Mouse (Mus musculus) central nervous system, embryonic 11.5 days (tissue): ENCODE measurements around the gene Gm10128. TPM values are rescaled to one million over a fixed set of nuclear protein-coding genes. Genes with fewer than 3 reads are reported as not detected.

ENCODE experiments used
- polyA plus RNA-seq: library from polyadenylated mRNA; depleted of rRNA; stranded (reverse); fragments of >200 nt; gene quantifications from 2 replicates; pipeline ENCODE4 v1.2.3, GENCODE M21; 2012; rRNA removed

The Gm10128 gene
- polyA plus RNA-seq = not detected in 2 replicates

GRCm38 (mm10) chr14:7643872-7644271 is at the start of gene Gm10128:
Gene Gm10128 (minus strand): TSS chr14:7643972.

GRCm38 (mm10) chr14:7595492-7595891 is 48.3 kb downstream of the Gm10128 start, which contains the start of gene Gm10338:
Gene Gm10338 (minus strand): TSS chr14:7595592.

Other genes with a start within 250 kb of the Gm10128 start
- gene Gm3755, start 193.1 kb downstream of the Gm10128 start, polyA plus RNA-seq = 0.04 TPM in 1 of 2 replicates, not detected in the other
- gene Gm3752, start 160.2 kb downstream of the Gm10128 start, polyA plus RNA-seq = 3.3 and 6.8 TPM in 2 replicates
- gene Gm3558, start 75.4 kb downstream of the Gm10128 start, polyA plus RNA-seq = 1.2 and 1.5 TPM in 2 replicates
- not detected in 2 replicates for gene Gm10338, start 48.4 kb downstream of the Gm10128 start, polyA plus RNA-seq
- not detected in 2 replicates for gene Gm26661, start 147.6 kb upstream of the Gm10128 start, polyA plus RNA-seq
- 18.5 and 26.0 TPM in 2 replicates for gene Flnb, start 174.0 kb upstream of the Gm10128 start, polyA plus RNA-seq